Mouse (Mus musculus): ENCODE results near the gene Ctnnbl1.

DNA sequence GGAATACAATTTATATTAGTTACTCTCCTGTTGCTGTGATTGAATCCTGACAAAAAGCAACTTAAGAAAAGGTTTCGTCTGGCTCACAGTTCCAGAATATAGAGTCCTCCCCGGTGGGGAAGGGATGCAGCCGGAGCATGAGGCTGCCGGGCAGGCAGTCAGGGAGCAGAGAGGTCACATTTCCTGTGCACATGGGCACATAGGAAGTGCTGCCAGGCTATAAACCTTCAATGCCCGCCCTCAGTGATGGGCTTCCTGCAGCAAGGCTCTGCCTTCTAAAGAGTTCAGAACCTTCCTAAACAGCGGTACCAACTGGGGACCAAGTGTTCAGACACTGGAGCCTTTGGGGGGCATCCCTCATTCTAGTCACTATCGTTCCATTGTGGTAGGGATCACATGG lies 7.4 kb downstream of the Ctnnbl1 start:
- TF ChIP-seq TAL1 (IDR thresholded peaks at IDR 0.05; ENCODE audit: low read length) (no peak), GATA1 (IDR thresholded peaks at IDR 0.05; ENCODE audit: low read length) (no peak)

Data from erythroblast, embryonic 14.5 days (primary cell).